Mouse (Mus musculus) hindbrain, embryonic 12.5 days (tissue): ENCODE data around the gene Dclk3. TPM values are rescaled to one million over a fixed set of nuclear protein-coding genes. Genes with fewer than 3 reads are reported as not detected.

Source experiments
- ATAC-seq: fragments of 200-750 bp; cut with Nextera tagmentation; 2 replicates; pipeline ENCODE4 v1.8.0; 2017; ENCODE audit warnings: moderate TSS enrichment; ENCODE audit not compliant: low FRiP score
- H3K27ac ChIP-seq: fragments of 300-500 bp; sonication (generic); 2 replicates; pipeline ENCODE4 v1.5.1; 2016; ENCODE audit warnings: mild to moderate bottlenecking
- H3K27me3 ChIP-seq: fragments of 300-500 bp; sonication (generic); 2 replicates; pipeline ENCODE4 v1.6.1; 2016; ENCODE audit warnings: mild to moderate bottlenecking
- H3K36me3 ChIP-seq: fragments of 300-500 bp; sonication (generic); 2 replicates; pipeline ENCODE4 v1.6.1; 2016; ENCODE audit warnings: mild to moderate bottlenecking
- H3K4me1 ChIP-seq: fragments of 300-500 bp; sonication (generic); 2 replicates; pipeline ENCODE4 v1.6.1; 2016
- H3K4me2 ChIP-seq: fragments of 300-500 bp; sonication (generic); replicated peaks from 2 replicates; pipeline ENCODE4 v1.6.1; 2016; ENCODE audit warnings: mild to moderate bottlenecking
- H3K4me3 ChIP-seq: fragments of 300-500 bp; sonication (generic); 2 replicates; pipeline ENCODE4 v1.5.1; 2016; ENCODE audit warnings: mild to moderate bottlenecking
- H3K9ac ChIP-seq: fragments of 300-500 bp; sonication (generic); 2 replicates; pipeline ENCODE4 v1.6.1; 2016; ENCODE audit warnings: mild to moderate bottlenecking, moderate library complexity
- H3K9me3 ChIP-seq: fragments of 300-500 bp; sonication (generic); replicated peaks from 2 replicates; pipeline ENCODE4 v1.6.1; 2016; ENCODE audit warnings: mild to moderate bottlenecking
- WGBS: fragments of 180-500 bp; shearing (Covaris S2); methylation state at CpG from one replicate; pipeline ENCODE4 v1.1.7; 2016; 5-methylcytosine and 5-hydroxymethylcytosine counted together
- polyA plus RNA-seq: library from polyadenylated mRNA; unstranded; fragments of >200 nt; fragmentation: Nextera tagmentation; extraction: Ambion mirVana; gene quantifications from 2 replicates; pipeline ENCODE4 v1.2.1, GENCODE M21; 2016

Gene Dclk3
- polyA plus RNA-seq, 1 experiment from 2014 or later, result 1.8 TPM

- no peaks in the 10 kb centered on the region for H3K9me3 ChIP-seq
- no peak overlapping the region for H3K9ac ChIP-seq
- no peaks in the 10 kb centered on the region for H3K36me3 ChIP-seq
- H3K27ac ChIP-seq, result no peak overlapping the region
- WGBS, result 82% methylated on average over 2 of the region's 2 CpGs
- H3K27me3 ChIP-seq, result no peaks in the 10 kb centered on the region; the same call in 1 of the 2 replicates
- H3K4me3 ChIP-seq, result no peak overlapping the region
- no peak for ATAC-seq
- H3K4me2 ChIP-seq, result no peak overlapping the region
- no peaks in the 10 kb centered on the region for H3K4me1 ChIP-seq
Observed at GRCm38 (mm10) chr9:111446204-111446603, 7.3 kb downstream of the Dclk3 start.

GRCm38 (mm10) chr9:111448976-111449375 lies 10.1 kb downstream of the Dclk3 start:
- no peak for ATAC-seq
- Histone ChIP-seq H3K9me3 (no peaks in the 10 kb centered on the region), H3K27me3 (no peaks in the 10 kb centered on the region), H3K36me3 (no peaks in the 10 kb centered on the region), H3K27ac (no peak overlapping the region), H3K4me3 (no peak overlapping the region), H3K4me1 (no peaks in the 10 kb centered on the region), H3K4me2 (no peak overlapping the region), H3K9ac (no peak overlapping the region)
- 81% methylated on average over 2 of the region's 2 CpGs for WGBS

GRCm38 (mm10) chr9:111449880-111450279 lies 11.0 kb downstream of the Dclk3 start:
- 92% methylated on average over 5 of the region's 5 CpGs for WGBS

DNA sequence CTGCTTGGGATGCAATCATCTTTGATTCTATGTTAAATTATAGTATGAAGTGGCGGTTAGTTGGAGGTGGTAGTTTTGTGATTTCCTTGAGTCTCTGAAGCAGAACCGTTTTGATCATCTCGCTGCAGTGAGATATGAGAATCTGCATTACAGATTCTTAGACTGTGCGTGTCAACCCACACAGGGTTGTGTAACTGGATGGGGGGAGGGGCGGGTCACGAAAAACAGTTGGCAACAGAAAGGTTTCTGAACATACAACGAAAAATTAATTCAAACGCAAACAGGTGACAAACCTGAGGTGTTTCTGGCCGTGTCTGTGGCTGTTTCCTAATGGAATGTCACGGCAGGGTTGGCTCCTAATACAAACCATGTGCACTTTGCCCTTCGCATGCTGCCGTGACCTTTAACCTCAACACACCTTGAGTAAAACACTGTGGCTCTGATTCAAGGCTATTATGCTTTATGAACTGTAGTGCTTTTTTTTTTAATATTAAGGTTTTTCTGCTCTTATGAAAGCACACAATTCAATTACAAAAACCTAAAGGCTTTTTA lies 12.0 kb downstream of the Dclk3 start:
- WGBS, result 80% methylated on average over 12 of the region's 12 CpGs
- no peak overlapping the region for H3K4me2 ChIP-seq
- no peak for ATAC-seq
- H3K9me3 ChIP-seq, result no peaks in the 10 kb centered on the region
- H3K27me3 ChIP-seq, result no peaks in the 10 kb centered on the region
- no peak overlapping the region for H3K4me3 ChIP-seq
- no peaks in the 10 kb centered on the region for H3K4me1 ChIP-seq
- H3K36me3 ChIP-seq, result no peaks in the 10 kb centered on the region
- H3K9ac ChIP-seq, result no peak overlapping the region
- no peak overlapping the region for H3K27ac ChIP-seq

More at GRCm38 (mm10) chr9:111449880-111450279, 11.0 kb downstream of the Dclk3 start:
- no peaks in the 10 kb centered on the region for H3K4me1 ChIP-seq
- no peaks in the 10 kb centered on the region for H3K9me3 ChIP-seq
- no peaks in the 10 kb centered on the region for H3K36me3 ChIP-seq
- no peak overlapping the region for H3K4me3 ChIP-seq
- H3K4me2 ChIP-seq, result no peak overlapping the region
- H3K27me3 ChIP-seq, result no peaks in the 10 kb centered on the region
- no peak overlapping the region for H3K27ac ChIP-seq
- ATAC-seq, result no peak
- H3K9ac ChIP-seq, result no peak overlapping the region

- no peaks in the 10 kb centered on the region for H3K27me3 ChIP-seq
- no peak overlapping the region for H3K9ac ChIP-seq
- H3K27ac ChIP-seq, result no peak overlapping the region
- no peak for ATAC-seq
- H3K36me3 ChIP-seq, result no peaks in the 10 kb centered on the region
- H3K4me1 ChIP-seq, result 0 out of 2 replicates have a peak, but pooled peaks cover 5% of the 10 kb centered on the region
- no peaks in the 10 kb centered on the region for H3K9me3 ChIP-seq
- 70% methylated on average over 3 of the region's 3 CpGs for WGBS
- H3K4me2 ChIP-seq, result no peak overlapping the region
- H3K4me3 ChIP-seq, result no peak overlapping the region
Observed at GRCm38 (mm10) chr9:111453895-111454294, 15.0 kb downstream of the Dclk3 start.

DNA sequence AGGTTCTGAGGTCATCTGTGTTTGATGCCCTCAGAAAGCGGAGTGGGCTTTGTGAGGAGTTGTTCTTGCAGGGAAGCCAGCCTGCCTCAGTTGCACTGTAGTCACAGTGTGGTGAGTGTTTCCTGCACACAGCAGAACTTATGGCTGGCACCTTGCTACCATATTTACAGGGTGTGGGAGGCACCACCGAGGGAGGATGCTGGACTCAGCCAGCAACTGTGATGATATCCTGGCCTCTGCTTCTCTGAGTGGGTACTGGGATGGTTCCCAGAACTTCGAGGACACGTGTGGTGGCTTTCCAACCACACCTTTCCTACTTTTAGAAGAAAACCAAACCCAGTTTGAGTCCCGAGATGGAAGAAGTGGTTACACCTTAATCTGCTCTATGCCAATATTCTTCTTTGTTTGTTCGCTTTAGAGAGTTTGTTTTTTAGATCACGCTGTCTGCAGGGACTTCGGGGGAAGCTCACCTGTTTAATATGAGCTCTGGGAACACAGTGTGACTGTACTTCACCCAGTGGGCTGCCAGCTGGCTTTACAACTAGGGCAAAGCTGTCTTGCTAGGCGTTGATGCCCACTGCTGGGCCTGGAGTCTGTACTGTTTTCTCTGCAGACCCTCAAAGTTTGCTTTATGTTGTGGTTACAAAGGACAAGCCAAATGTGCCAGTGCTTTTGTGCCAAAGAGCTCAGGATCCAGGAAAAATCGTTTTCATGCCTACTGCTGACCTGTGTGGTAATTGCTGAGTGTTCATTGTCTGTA lies 18.5 kb downstream of the Dclk3 start:
- no peak for ATAC-seq
- WGBS, result 84% methylated on average over 10 of the region's 10 CpGs
- Histone ChIP-seq H3K4me2 (no peak overlapping the region), H3K27me3 (no peaks in the 10 kb centered on the region), H3K4me1 (peaks cover 13% of the 10 kb centered on the region), H3K36me3 (no peaks in the 10 kb centered on the region), H3K9me3 (no peaks in the 10 kb centered on the region), H3K4me3 (no peak overlapping the region), H3K27ac (no peak overlapping the region), H3K9ac (no peak overlapping the region)

- Histone ChIP-seq H3K9me3 (no peaks in the 10 kb centered on the region), H3K4me1 (peaks cover 17% of the 10 kb centered on the region), H3K4me2 (no peak overlapping the region), H3K27ac (no peak overlapping the region), H3K27me3 (no peaks in the 10 kb centered on the region), H3K9ac (no peak overlapping the region), H3K36me3 (no peaks in the 10 kb centered on the region), H3K4me3 (no peak overlapping the region)
- no peak for ATAC-seq
- 63% methylated on average over 4 of the region's 4 CpGs for WGBS
Observed at GRCm38 (mm10) chr9:111457936-111458310, 19.0 kb downstream of the Dclk3 start.

GRCm38 (mm10) chr9:111459466-111459865 lies 20.6 kb downstream of the Dclk3 start:
- no peak for ATAC-seq
- H3K4me2 ChIP-seq, result no peak overlapping the region
- peaks cover 17% of the 10 kb centered on the region for H3K4me1 ChIP-seq
- H3K36me3 ChIP-seq, result no peaks in the 10 kb centered on the region
- peak overlapping the region; percentile 60; the same call in 1 of the 2 replicates for H3K27ac ChIP-seq
- no peak overlapping the region for H3K4me3 ChIP-seq
- no peak overlapping the region for H3K9ac ChIP-seq
- 71% methylated on average over 8 of the region's 8 CpGs for WGBS
- H3K9me3 ChIP-seq, result no peaks in the 10 kb centered on the region
- H3K27me3 ChIP-seq, result no peaks in the 10 kb centered on the region

DNA sequence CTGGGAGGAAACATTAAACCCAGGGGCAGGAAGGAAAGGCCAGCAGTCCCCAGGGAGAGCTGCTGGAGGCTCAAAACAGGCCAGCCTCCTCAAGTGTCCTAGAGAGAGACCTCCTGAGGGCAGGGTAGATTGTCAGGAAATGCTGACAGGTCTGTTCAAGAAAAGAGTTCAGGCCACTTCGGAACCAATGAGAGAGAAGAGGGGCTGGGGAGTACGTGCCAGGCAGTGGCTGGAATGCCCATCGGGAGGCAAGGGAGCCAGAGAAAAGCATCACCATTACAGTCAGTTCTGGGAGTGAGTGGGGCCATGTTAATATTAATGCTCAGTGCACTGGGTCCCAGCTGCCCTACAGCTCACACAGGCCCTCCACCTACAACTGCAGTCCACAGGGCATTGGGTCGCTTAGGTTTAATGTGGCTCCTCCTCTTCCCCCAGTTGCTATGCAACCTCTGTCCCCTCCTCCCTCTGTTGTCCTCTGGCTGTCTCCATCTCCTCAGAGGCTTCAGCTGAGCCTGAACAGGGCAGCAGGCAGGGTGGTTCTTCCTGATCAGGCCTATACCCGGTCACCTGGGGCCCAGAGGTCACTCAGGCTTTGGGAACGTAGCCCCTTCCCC lies 21.4 kb downstream of the Dclk3 start:
- Histone ChIP-seq H3K4me3 (no peak overlapping the region), H3K4me1 (peaks cover 17% of the 10 kb centered on the region), H3K27me3 (no peaks in the 10 kb centered on the region), H3K27ac (peak overlapping the region; percentile 60), H3K9me3 (no peaks in the 10 kb centered on the region), H3K4me2 (peak overlapping the region; percentile 15; the same call in 1 of the 2 replicates), H3K36me3 (no peaks in the 10 kb centered on the region), H3K9ac (no peak overlapping the region)
- peak; percentile 92 for ATAC-seq
- 13% methylated on average over 6 of the region's 6 CpGs for WGBS

DNA sequence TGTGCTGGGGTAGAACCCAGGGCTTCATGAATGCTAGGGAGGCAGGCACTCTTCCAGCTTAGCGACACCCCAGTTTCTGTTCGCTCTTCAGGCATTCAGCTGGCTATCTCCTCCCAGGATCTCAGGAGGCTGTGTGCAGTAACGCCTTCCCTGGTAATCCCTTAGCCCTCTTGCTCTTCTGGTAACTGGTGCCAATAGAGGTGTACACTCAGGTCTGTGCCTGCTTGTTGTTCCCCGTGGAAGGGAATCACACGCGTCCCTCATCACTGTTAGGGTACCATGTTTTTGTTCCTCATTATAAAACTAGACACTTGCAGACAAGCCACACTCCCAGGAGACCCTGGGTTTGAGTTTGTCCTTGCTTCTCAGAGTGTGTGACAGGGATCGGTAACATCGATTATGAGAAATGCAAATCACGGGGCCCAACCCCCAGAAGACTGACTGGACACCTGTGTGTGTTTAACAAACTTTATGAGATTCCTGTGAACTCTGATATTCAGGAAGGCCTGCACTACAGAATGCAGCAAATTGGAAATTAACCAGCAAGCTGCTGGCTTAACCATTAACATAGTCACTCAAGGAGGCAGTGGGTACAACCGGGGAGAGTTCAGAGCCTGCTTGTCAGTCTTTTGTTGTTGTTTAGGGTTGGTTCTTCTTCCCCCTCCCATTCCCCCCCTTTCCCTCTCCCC lies 22.7 kb downstream of the Dclk3 start:
- Histone ChIP-seq H3K9ac (no peak overlapping the region), H3K4me2 (no peak overlapping the region), H3K9me3 (no peaks in the 10 kb centered on the region), H3K4me1 (peaks cover 17% of the 10 kb centered on the region), H3K4me3 (no peak overlapping the region), H3K36me3 (no peaks in the 10 kb centered on the region), H3K27ac (no peak overlapping the region), H3K27me3 (no peaks in the 10 kb centered on the region)
- ATAC-seq, result no peak
- 72% methylated on average over 10 of the region's 10 CpGs for WGBS

GRCm38 (mm10) chr9:111465666-111466065 lies 26.8 kb downstream of the Dclk3 start:
- ATAC-seq, result no peak
- Histone ChIP-seq H3K27ac (no peak overlapping the region), H3K36me3 (no peaks in the 10 kb centered on the region), H3K9ac (no peak overlapping the region), H3K4me3 (no peak overlapping the region), H3K27me3 (no peaks in the 10 kb centered on the region), H3K4me2 (no peak overlapping the region), H3K9me3 (no peaks in the 10 kb centered on the region), H3K4me1 (peaks cover 5% of the 10 kb centered on the region)
- 92% methylated on average over 6 of the region's 6 CpGs for WGBS
